Mouse (Mus musculus) T-cell, adult 66 days (primary cell): ENCODE measurements around the gene Chn2. TPM values are rescaled to one million over a fixed set of nuclear protein-coding genes. Genes with fewer than 3 reads are reported as not detected.

Source experiments
- total RNA-seq, 2 experiments: library from RNA; stranded (reverse); gene quantifications; 3 replicates in 1 of 2; 4 replicates in 1 of 2; pipeline ENCODE4 v1.2.4; 2023

The Chn2 gene
- 10 to 100 TPM; 14.5 to 20.8 TPM for total RNA-seq

DNA sequence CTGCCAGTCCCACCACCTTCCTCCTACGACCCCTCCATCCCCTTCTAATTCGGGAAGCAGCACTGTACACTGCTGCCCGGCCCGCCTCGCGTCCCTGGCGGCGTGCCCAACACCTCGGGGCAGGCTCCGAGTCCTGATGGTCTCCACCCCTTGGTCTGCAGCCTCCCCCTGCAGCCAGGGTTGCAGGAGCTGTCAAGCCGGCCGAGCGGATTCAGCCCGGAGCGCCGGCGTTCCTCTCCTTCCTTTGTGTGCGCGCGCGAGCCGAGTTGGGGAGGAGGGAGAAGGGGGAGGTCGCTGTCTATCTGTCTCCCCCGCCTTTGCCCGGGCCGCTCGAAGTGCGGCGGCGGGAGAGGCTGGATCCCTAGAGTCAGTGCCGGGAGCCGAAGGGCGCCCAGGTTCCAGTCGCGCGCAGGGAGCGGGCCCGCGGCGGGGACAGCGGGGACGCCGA, at the start of gene Chn2:
Gene Chn2 (plus strand): TSS at position 198 of the 448 bp plus-strand sequence.

DNA sequence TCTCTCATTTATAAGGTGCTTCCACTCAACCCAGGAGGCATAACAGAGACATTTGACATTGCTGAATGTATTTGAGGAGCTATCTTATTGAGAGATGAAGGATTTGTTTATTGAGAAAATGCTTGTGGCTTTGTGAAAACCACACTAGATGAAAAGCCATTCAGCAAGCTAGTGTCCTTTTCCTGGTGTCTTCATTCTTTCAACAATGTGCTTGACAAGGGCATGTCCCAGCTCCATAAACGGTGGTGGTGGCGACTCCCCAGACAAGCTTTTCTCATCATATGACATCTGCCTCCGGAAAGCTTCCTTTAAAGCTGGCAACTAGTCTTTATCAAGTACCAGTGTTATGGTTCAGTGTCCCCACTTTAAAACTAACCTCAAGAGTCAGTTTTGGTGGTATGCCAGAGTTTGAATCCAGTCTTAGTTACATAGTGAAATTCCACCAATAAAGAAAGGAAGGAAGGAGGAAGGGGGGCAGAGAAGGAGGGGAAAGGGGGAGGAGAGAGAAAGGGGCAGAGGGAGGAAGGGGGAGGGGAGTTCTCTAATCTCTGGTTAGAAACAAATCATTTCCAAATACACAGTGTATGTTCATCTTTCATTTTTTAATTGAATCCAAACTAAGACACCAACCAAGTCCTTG, 286.0 kb downstream of the Chn2 start, which contains the start of gene Prr15:
Gene Prr15 (plus strand): TSS at position 590 of the 640 bp plus-strand sequence.

Other genes with a start within 250 kb of the Chn2 start
- not detected for gene Tril, start 218.7 kb upstream of the Chn2 start, total RNA-seq
- gene Cpvl, start 60.9 kb upstream of the Chn2 start, total RNA-seq = not detected